In genomic region chr5:91494456-91494855, GRCm38 (mm10) we compare ENCODE assay signal across 25 mouse cellular contexts. TPM values are rescaled to one million over a fixed set of nuclear protein-coding genes. Genes with fewer than 3 reads are reported as not detected.
DNase-seq lines count a peak whose midpoint lies in the region; ATAC-seq lines count a peak whose summit lies in the region.
"Had no signal": no experiment of that assay in that cellular context is flagged by ENCODE, and none has a peak within 500 bp of the region (broad histone marks: within the 10 kb centered on the region; RNA-seq: fewer than 3 reads in every experiment).

No protein-coding gene starts in this region.

- no peaks in the 10 kb centered on the region for H3K36me3 ChIP-seq in hindbrain, embryonic 11.5 days (ENCODE audit: control insufficient read depth, insufficient read depth, low read length)
- H3K36me3 ChIP-seq in hindbrain, embryonic 10.5 days: no peaks in the 10 kb centered on the region
- no peaks in the 10 kb centered on the region for H3K36me3 ChIP-seq in midbrain, embryonic 14.5 days (ENCODE audit: control insufficient read depth, insufficient read depth, low read length)
- H3K36me3 ChIP-seq in midbrain, embryonic 13.5 days: no peaks in the 10 kb centered on the region
- H3K36me3 ChIP-seq: embryonic facial prominence, embryonic 15.5 days; forebrain, embryonic 10.5 days; heart, embryonic 10.5 days; heart, embryonic 15.5 days; hindbrain, embryonic 15.5 days had no signal

- ATAC-seq in hindbrain, embryonic 11.5 days (ENCODE audit: low FRiP score): no peak
- ATAC-seq in midbrain, embryonic 14.5 days (ENCODE audit: low FRiP score, low TSS enrichment): no peak
- no peak for ATAC-seq in midbrain, embryonic 13.5 days
- no peak for ATAC-seq in CD4-positive, CD25-positive, alpha-beta regulatory T cell, adult 4 months
- ATAC-seq: forebrain, embryonic 14.5 days; intestine, embryonic 16.5 days had no signal

- H3K9me3 ChIP-seq in hindbrain, embryonic 11.5 days (ENCODE audit: control insufficient read depth, low read length): no peaks in the 10 kb centered on the region
- no peaks in the 10 kb centered on the region for H3K9me3 ChIP-seq in hindbrain, embryonic 10.5 days
- no peaks in the 10 kb centered on the region for H3K9me3 ChIP-seq in midbrain, embryonic 14.5 days (ENCODE audit: control insufficient read depth, low read length)
- H3K9me3 ChIP-seq in midbrain, embryonic 13.5 days: 0 out of 2 replicates have a peak, but pooled peaks cover 5% of the 10 kb centered on the region
- H3K9me3 ChIP-seq: embryonic facial prominence, embryonic 15.5 days; forebrain, embryonic 10.5 days; heart, embryonic 10.5 days; heart, embryonic 15.5 days; hindbrain, embryonic 15.5 days had no signal

- H3K9ac ChIP-seq in hindbrain, embryonic 11.5 days (ENCODE audit: low read depth, low read length): no peak overlapping the region
- no peak overlapping the region for H3K9ac ChIP-seq in midbrain, embryonic 14.5 days (replicated peaks; ENCODE audit: low read length)
- no peak overlapping the region for H3K9ac ChIP-seq in midbrain, embryonic 13.5 days (replicated peaks)
- H3K9ac ChIP-seq: embryonic facial prominence, embryonic 15.5 days; heart, embryonic 15.5 days; hindbrain, embryonic 15.5 days had no signal

- no peaks in the 10 kb centered on the region for H3K4me1 ChIP-seq in hindbrain, embryonic 11.5 days (replicated peaks; ENCODE audit: control insufficient read depth, insufficient read depth, low read length)
- H3K4me1 ChIP-seq in hindbrain, embryonic 10.5 days (replicated peaks): no peaks in the 10 kb centered on the region; the same call in 1 of the 2 replicates
- no peaks in the 10 kb centered on the region for H3K4me1 ChIP-seq in midbrain, embryonic 14.5 days (ENCODE audit: control insufficient read depth, insufficient read depth, low read length)
- H3K4me1 ChIP-seq in midbrain, embryonic 13.5 days (replicated peaks): no peaks in the 10 kb centered on the region
- H3K4me1 ChIP-seq: embryonic facial prominence, embryonic 15.5 days; heart, embryonic 10.5 days; heart, embryonic 15.5 days; hindbrain, embryonic 15.5 days had no signal

- H3K27ac ChIP-seq in hindbrain, embryonic 11.5 days (ENCODE audit: low read depth, low read length): no peak overlapping the region
- H3K27ac ChIP-seq in hindbrain, embryonic 10.5 days: no peak overlapping the region
- H3K27ac ChIP-seq in midbrain, embryonic 14.5 days (replicated peaks; ENCODE audit: low read depth, low read length): no peak overlapping the region
- H3K27ac ChIP-seq in midbrain, embryonic 13.5 days: no peak overlapping the region
- H3K27ac ChIP-seq: embryonic facial prominence, embryonic 15.5 days; forebrain, embryonic 10.5 days; gastrocnemius, adult 2 months; heart, embryonic 10.5 days; heart, embryonic 15.5 days; hindbrain, embryonic 15.5 days had no signal

- H3K4me2 ChIP-seq in hindbrain, embryonic 11.5 days (replicated peaks; ENCODE audit: low read depth, low read length): no peak overlapping the region
- H3K4me2 ChIP-seq in midbrain, embryonic 14.5 days (ENCODE audit: low read length): no peak overlapping the region
- no peak overlapping the region for H3K4me2 ChIP-seq in midbrain, embryonic 13.5 days (replicated peaks)
- H3K4me2 ChIP-seq: embryonic facial prominence, embryonic 15.5 days; heart, embryonic 15.5 days; hindbrain, embryonic 15.5 days had no signal

- 55% methylated on average over 5 of the region's 5 CpGs for WGBS in hindbrain, embryonic 11.5 days
- WGBS in hindbrain, embryonic 10.5 days: 59% methylated on average over 5 of the region's 5 CpGs
- WGBS in midbrain, embryonic 14.5 days: 83% methylated on average over 5 of the region's 5 CpGs
- 83% methylated on average over 5 of the region's 5 CpGs for WGBS in midbrain, embryonic 13.5 days

- H3K27me3 ChIP-seq in hindbrain, embryonic 11.5 days (ENCODE audit: control insufficient read depth, insufficient read depth, low read length): no peaks in the 10 kb centered on the region
- no peaks in the 10 kb centered on the region for H3K27me3 ChIP-seq in hindbrain, embryonic 10.5 days (ENCODE audit: insufficient read depth, poor library complexity, severe bottlenecking)
- H3K27me3 ChIP-seq in midbrain, embryonic 14.5 days (ENCODE audit: control insufficient read depth, insufficient read depth, low read length): no peaks in the 10 kb centered on the region
- H3K27me3 ChIP-seq in midbrain, embryonic 13.5 days: no peaks in the 10 kb centered on the region
- H3K27me3 ChIP-seq: embryonic facial prominence, embryonic 15.5 days; heart, embryonic 15.5 days; hindbrain, embryonic 15.5 days had no signal

- peak; percentile 1 for DNase-seq in hindbrain, embryonic 11.5 days (ENCODE audit: low spot score)
- DNase-seq in hindbrain, embryonic 10.5 days (ENCODE audit: low spot score): no peak
- peak; percentile 7 for DNase-seq in midbrain, embryonic 14.5 days
- DNase-seq in embryo, embryonic 10.5 days (ENCODE audit: low spot score): peak; percentile 36
- DNase-seq in mesoderm, embryonic 11.5 days (ENCODE audit: low read depth, low spot score): peak; percentile 60
- DNase-seq in gastrocnemius, postnatal 10 days: no peak
- DNase-seq: adrenal gland, adult 2 months; adrenal gland, postnatal 36 days; cerebellum, adult 11 months; cerebellum, adult 8-10 months; cerebellum, postnatal 25 days; gastrocnemius, adult 2 months; gastrocnemius, postnatal 36 days; heart, adult 18-20 months; heart, postnatal 14 days had no signal

- no peak overlapping the region for H3K4me3 ChIP-seq in hindbrain, embryonic 11.5 days (ENCODE audit: low read depth, low read length)
- no peak overlapping the region for H3K4me3 ChIP-seq in hindbrain, embryonic 10.5 days
- no peak overlapping the region for H3K4me3 ChIP-seq in midbrain, embryonic 14.5 days (replicated peaks; ENCODE audit: low read depth, low read length)
- no peak overlapping the region for H3K4me3 ChIP-seq in midbrain, embryonic 13.5 days (replicated peaks)
- H3K4me3 ChIP-seq: embryonic facial prominence, embryonic 15.5 days; erythroblast, embryonic 14.5 days; forebrain, embryonic 10.5 days; gastrocnemius, adult 2 months; heart, embryonic 10.5 days; heart, embryonic 15.5 days; hindbrain, embryonic 15.5 days had no signal

RNA-seq across cellular contexts. Expression of gene Parm1, which starts 23.0 kb away (rescaled TPM):
- polyA plus RNA-seq in hindbrain, embryonic 11.5 days (2014; fragmentation: Nextera tagmentation; extraction: Ambion mirVana): 11.4 and 11.8 TPM in 2 replicates
- 16.3 and 18.1 TPM in 2 replicates for polyA plus RNA-seq in hindbrain, embryonic 10.5 days (2016; fragmentation: Nextera tagmentation; extraction: Ambion mirVana)
- polyA plus RNA-seq in midbrain, embryonic 14.5 days (2014; fragmentation: Nextera tagmentation; extraction: Ambion mirVana): 3.1 and 5.1 TPM in 2 replicates
- 4.7 and 5.2 TPM in 2 replicates for polyA plus RNA-seq in midbrain, embryonic 13.5 days (2015; fragmentation: Nextera tagmentation; extraction: Ambion mirVana)
- 10 to 100 TPM; 13.7 to 14.2 TPM for total RNA-seq in gastrocnemius, postnatal 10 days (2021)
- not detected for polyA plus RNA-seq in CD4-positive, CD25-positive, alpha-beta regulatory T cell, adult 4 months (2017; shearing (Covaris generic))

Comparison
In these comparisons a context has a peak if more than half of its experiments do, and no peak if none do; other contexts are left out.
1. DNase-seq: peak in hindbrain, embryonic 11.5 days (single experiment), midbrain, embryonic 14.5 days (single experiment), embryo, embryonic 10.5 days (single experiment) and mesoderm, embryonic 11.5 days (single experiment); none in hindbrain, embryonic 10.5 days (single experiment) and gastrocnemius, postnatal 10 days (single experiment).